Mouse (Mus musculus): Measurements from ENCODE around the gene 4930562C15Rik.
A peak's percentile ranks its signal among the peaks of the same experiment; 100 is the strongest.
"Not testable (repeated sequence)": the region's sequence is repeated elsewhere in the genome, so short reads cannot be mapped to it uniquely, and the experiment has no call there.

The 4930562C15Rik gene

GRCm38 (mm10) chr16:4835191-4835590 is at the start of gene 4930562C15Rik:
Gene 4930562C15Rik (plus strand): TSS chr16:4835416.
- no peak for DNase-seq

DNA sequence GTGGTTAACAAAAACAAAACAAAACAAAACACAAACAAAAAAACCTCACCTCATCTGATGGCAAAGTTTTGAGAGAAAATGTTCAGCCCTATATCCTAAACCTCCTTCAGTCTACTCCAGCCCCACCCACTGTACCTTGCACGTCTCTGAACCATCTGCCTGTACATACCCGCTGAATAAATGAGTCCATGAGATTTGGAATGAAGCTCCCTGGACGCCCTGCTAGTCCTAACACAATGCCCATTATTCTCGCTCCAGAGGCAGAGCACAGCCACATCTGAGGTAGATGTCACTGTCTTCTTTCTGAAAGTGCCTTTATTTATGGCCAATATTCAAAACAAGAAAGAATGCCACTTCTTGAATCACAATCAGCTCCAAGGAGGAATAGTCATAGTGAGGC is 49.5 kb upstream of the 4930562C15Rik start:
- DNase-seq = no peak

- DNase-seq = no peak
Observed at GRCm38 (mm10) chr16:4788176-4788575, 47.0 kb upstream of the 4930562C15Rik start.

DNA sequence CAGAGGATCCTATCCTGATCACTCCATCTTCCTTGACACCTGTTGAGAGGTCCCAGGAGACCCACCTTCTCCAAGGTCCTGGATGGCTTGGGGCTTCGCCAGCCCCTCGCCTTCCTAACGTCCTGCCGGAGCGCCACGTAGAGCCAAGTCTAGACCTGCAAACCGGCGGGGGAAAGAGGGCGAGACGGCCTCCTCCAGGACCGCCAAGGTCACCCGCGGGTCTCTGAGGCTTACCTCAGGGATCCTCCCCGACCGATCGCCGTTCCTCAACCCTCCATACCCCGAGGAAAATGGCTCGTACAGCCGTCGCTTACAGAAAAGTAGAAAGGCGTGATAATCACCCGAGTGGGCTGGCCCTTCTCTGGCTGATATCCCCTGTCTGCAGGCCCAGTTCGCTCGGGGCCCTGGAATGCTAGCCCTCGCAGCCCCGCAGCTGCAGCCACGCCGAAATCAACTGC is 45.9 kb upstream of the 4930562C15Rik start:
- DNase-seq = no peak

DNA sequence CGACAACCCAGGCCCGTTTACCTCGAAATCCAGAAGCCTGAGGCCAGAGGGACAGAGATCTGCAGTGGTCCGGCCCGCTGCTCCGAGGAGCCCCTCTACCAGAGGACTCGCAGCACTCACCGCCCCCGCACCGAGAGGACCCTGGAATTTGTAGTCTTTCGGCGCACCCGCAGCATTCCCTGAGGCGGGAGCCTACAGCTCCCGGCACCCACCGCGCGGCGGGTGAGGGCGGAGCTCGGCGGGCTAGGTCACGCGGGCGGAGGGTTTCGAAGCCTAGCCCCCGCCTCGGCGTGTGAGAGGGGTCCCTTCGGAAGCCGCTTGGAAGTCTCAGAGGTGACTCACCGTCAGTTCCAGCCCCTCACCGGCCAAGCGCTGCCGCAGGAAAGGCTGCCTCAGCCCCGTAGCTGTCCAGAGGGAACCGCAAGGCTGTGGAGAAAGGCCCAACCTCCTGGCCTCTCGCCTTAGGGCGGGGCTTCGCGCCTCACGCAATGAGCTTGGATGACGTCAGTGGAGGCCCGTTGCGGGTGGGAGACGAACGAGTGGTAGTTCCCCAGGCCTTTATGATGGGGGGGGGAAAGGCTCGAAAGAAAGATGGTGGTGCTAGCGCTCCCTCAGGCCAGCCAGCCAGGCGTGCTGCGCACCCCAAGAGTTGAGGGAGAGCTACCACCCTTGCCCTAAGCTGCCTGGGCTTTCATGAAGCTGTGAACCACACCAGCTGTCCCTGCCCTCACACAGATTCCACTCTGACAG is 45.2 kb upstream of the 4930562C15Rik start, which contains the start of gene Cdip1:
Gene Cdip1 (minus strand): TSS at position 483 of the 750 bp plus-strand sequence.
- peak; percentile 96 to 97 for DNase-seq

DNA sequence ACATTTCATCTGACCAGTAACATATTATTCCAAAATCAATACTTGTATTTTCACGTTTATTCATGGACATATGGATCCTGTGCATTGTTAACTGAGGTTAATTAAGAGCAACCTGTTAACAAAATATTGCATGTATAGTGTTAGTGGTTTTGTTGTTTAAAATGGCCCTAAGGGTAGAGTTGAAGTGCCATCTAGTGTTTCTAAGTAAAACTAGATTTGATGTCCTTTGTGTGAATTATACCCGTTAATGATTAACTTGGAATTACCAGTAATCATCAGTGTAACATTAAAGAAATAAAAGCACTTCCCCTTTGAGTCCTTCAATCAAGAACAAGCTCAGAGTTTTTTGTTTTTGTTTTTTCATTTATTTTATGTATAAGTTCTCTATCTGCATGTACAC is 43.9 kb upstream of the 4930562C15Rik start:
- DNase-seq = no peak

- DNase-seq = no peak
Observed at GRCm38 (mm10) chr16:4796631-4797030, 38.6 kb upstream of the 4930562C15Rik start.

GRCm38 (mm10) chr16:4818349-4818748 is 16.9 kb upstream of the 4930562C15Rik start:
- DNase-seq = no peak

DNA sequence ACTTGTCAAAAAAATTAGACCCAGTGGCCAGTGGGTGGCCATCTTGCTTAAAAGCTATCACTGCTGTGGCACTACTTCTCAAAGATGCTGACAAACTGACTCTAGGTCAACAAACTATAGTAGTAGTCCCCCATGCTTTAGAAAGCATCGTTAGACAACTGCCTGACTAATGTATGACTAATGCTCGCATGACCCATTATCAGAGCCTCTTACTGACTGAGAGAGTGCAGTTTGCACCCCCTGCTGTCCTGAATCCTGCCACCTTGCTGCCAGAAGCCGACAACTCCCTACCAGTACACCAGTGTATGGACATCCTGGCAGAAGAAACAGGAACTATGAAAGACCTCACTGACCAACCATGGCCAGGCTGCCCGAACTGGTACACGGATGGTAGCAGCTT is 10.8 kb upstream of the 4930562C15Rik start:
- not testable (repeated sequence) for DNase-seq

DNA sequence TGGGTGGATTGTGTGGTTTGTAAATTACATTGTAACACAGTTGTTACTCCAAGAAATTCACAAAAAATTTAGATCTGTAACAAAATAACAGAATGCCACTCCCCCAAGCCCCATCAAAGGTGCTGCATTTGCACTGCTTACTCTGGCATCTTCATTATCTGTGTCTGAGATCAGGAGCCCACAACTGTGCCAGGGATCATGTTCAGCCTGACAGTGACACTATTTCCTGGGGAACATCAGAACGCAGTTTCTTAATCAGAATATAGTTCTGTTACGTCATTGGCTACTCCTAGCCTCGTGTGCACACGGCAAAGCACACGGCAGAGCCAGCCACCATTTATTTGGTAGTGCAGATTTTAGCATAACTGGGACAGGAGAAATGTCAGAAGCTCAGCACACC is 7.6 kb upstream of the 4930562C15Rik start:
- no peak for DNase-seq

- DNase-seq = no peak
Observed at GRCm38 (mm10) chr16:4829271-4829900, 5.8 kb upstream of the 4930562C15Rik start.

GRCm38 (mm10) chr16:4831650-4832419 is 3.4 kb upstream of the 4930562C15Rik start:
- DNase-seq = peak; percentile 36 to 65

GRCm38 (mm10) chr16:4833858-4834257 is 1.4 kb upstream of the 4930562C15Rik start:
- DNase-seq = no peak

- DNase-seq = no peak
Observed at GRCm38 (mm10) chr16:4837631-4838030, 2.4 kb downstream of the 4930562C15Rik start.

DNA sequence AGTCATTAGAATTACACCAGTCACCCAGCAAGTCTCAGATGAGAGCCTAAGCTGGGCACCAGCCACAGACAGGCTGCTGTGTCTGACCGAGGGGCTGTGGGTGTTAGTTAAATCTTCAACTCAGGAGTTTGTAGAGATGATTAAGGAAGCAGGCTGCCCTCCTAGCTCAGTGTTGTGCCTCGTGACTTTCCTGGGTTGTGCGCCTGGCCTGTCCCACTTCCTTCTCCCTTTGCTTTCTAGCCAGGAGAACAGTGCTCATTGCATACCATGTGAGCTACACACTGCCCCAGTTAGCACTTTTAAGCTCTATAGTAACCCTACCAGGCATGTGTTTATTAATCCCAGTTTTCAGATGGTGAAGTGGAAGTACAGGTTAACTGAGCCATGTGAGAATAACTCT is 4.3 kb downstream of the 4930562C15Rik start:
- DNase-seq = no peak

DNA sequence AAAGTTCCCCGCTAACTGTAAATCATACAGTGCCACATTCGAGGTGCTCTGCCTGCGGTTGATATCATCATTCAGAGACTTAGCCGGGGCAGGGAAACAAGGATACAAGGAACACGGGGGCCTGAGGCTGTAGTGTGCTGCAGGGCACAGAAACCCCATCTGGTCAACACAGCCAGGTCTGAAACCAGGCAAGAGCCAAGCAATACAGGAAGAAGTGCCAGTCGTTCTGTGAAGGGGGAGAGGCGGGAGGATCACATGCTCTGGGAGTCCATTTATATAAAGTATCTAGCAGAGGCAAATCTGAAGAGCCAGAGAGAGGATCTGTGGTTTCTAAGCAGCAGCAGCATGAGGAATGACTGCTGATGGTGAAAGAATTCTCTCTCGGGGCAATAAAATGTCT is 5.0 kb downstream of the 4930562C15Rik start:
- DNase-seq = no peak

GRCm38 (mm10) chr16:4847041-4847440 is 11.8 kb downstream of the 4930562C15Rik start:
- no peak for DNase-seq

DNA sequence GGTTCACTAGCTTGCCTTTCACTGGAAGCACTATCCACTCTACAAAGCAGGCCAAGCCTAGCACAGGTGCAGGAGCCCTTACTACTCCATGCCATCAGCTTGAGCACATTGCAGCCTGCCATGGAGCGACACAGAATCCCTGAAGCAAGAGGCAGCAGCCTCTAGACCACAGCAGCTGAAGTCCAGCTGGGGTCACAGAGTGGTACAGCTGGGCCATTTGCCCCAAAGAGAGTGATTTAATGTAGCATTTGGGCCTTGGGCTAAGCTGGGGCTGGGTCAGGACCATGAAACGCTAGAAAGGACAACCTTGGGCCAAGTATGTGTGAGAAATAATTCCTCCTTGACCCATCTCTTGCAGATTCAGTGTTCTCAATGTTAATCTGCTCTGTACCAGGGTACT is 12.9 kb downstream of the 4930562C15Rik start:
- no peak for DNase-seq

- no peak for DNase-seq
Observed at GRCm38 (mm10) chr16:4850361-4850760, 15.1 kb downstream of the 4930562C15Rik start.

DNA sequence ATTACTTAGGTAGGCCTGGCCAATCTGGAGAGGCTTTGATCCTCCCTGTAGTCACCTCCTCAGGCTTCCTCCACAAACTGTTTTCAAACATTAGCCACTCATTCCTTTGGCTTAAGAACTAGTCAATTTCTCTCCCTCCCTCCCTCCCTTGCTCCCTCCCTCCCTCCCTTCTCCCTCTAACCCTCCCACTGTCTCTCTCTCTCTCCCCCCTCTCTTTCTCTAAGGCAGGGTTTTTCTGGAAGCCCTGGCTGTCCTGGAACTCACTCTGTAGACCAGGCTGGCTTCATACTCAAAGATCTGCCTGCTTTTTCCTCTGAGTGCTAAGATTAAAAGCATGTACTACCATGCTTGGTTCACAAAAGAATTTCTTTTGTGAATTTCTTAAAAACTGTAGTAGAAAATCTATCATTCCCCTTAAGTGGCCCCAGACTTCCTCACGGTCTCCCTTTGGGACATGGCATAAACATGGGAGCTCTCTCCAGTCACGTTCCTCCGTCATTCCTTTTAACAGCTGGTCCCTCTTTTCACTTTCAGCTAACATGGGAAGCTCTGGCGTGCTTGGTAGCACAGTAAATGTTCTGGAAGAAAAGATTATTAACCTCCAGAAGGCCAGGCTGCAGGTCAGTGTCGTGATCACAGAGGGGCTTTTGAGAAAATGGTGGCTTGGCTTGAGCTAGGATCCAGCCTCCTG is 15.9 kb downstream of the 4930562C15Rik start:
- peak in 1 of 2 experiments; percentile 35 for DNase-seq

GRCm38 (mm10) chr16:4855046-4855650 is 19.9 kb downstream of the 4930562C15Rik start:
- DNase-seq = no peak

DNA sequence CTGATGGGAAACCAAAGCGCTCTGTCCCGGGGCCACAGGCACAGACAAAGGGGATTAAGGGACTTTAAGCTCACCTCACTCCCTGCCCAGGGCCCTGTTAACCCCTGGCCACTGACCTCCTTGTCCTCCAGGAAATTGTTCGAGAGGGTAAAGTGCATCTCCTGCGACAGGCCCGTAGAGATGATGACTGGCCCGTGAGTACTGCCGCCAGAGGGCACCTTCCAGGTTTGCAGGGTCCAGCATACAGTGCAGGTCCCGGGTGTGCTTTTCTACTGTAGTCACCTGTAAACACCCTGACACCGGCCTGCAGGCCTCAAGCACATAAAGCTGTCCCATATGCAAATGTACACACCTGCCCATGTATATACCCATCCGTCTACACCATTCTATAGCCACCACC is 26.2 kb downstream of the 4930562C15Rik start:
- DNase-seq = peak; percentile 51 to 63
